Mouse (Mus musculus): ENCODE measurements at regions not wholly inside any gene's neighbourhood (a gene's known extent, or its start where the extent isn't known, plus 50 kb on each side); places are given as distances from the start of the nearest gene placed in this dataset.
A peak's percentile ranks its signal among the peaks of the same experiment; 100 is the strongest.

DNA sequence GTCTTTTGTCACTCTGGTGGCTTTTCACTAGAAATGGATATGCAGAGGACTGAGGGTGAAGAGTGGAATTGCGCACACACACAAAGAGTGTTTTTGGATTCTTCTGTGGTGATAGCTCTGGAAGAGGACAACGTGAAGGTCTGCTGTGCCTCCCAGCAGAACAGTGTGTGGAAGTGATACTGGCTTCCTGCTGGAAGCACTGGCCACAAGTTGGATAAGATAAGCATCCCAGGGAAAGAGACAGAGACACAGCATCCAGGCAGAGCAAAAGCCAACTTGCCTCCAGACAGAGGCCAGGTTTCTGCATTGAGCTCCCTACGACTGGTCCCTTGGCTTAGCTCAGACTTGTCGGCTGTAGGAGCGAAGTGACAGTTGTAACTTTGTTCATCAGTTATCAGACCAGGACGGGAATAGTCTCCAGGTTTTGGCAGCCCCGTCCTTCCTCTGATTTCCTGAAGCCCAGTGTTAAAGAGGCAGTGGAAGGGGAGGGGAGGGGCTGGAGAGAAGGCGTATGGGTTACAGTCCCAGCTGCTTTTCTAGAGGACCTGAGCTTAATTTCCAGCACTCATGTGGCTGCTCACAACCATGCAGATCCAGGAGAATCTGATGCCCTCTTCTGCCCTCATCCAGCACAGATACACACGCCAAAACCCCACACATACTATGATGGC lies 89.2 kb downstream of the Tmem170b start:
- DNase-seq: no peak

- no peak for DNase-seq
Measured at GRCm38 (mm10) chr13:41696767-41697445, 91.2 kb downstream of the Tmem170b start.

- DNase-seq: no peak
Measured at GRCm38 (mm10) chr13:41701345-41701744, 95.6 kb downstream of the Tmem170b start.

GRCm38 (mm10) chr13:41701829-41702231 lies 96.1 kb downstream of the Tmem170b start:
- no peak for DNase-seq

DNA sequence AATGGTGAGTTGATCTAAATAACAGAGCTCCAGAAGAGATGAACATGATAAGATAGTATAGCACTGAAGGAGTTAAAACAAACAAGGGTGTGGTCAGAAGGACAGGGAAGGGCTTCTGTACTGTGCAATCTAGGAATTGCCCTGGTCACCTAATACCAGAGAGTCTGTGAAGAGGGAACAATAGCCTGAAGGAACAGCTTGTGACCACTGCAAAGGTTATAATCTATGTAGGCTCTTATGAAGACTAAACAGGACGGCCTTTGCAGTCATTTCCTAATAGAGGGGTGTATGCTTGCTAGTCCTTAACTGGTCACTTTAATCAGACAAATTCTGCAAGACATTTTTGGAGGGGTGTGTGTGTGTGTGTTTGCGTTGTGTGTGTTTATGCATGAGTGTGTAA lies 97.5 kb downstream of the Tmem170b start:
- no peak for DNase-seq

- no peak for DNase-seq
Measured at GRCm38 (mm10) chr13:41703618-41704017, 97.9 kb downstream of the Tmem170b start.

DNA sequence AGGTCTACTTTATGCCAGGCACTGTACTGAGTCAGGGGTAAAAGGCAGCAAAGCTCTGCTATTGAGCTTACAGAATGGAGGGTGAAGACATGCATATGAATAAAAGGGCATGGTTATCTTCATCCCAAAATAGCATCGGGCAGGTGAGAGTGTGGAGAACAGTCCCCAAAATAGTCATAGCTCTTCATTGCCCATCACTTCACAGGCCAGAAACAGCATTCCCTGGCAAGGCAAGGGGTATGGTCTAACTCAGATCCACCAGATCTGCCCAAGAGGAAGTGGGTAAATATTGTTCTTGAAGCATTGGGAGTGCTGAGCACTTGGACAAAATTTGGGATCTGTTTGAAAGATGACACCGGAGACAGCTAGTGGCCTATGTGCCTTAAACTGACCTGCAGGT lies 99.1 kb downstream of the Tmem170b start:
- DNase-seq: no peak

DNA sequence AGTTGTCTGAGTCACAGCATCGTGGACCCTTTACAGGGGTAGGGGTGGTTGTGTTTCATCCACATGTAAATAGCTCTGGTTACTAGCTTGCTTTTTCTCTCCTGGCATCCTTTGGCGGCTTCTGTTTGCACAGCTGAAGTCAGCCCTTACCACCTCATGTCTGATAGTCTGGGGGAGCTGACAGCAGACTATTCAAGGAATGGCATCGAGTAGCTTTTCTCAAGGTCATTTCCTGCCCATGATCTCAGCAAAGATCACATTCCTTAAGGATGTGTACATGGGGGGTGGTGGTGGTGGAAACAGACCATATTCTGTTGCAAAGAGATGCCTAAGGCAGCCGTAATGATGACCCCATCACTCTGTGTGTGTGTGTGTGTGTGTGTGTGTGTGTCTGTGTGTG lies 99.9 kb downstream of the Tmem170b start:
- DNase-seq: no peak

DNA sequence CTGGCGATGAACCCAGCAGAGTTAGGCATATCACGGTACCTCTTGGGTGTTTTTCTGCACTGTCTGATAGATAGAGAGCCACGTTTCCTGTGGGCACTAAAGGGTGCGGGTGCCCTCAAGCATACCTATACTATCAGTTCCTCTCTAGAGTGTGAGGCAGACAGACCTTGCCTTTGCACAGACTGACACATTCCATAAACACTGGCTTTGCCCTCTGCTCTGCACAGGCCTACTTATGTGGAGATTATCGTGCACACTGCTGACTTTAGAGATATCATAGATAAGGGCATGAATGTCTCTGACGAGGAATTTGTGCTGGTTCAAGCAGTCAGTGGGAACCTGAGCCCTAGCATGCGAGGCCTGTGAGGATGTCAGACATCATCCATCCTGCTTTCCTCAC lies 102.1 kb downstream of the Tmem170b start:
- DNase-seq: no peak

DNA sequence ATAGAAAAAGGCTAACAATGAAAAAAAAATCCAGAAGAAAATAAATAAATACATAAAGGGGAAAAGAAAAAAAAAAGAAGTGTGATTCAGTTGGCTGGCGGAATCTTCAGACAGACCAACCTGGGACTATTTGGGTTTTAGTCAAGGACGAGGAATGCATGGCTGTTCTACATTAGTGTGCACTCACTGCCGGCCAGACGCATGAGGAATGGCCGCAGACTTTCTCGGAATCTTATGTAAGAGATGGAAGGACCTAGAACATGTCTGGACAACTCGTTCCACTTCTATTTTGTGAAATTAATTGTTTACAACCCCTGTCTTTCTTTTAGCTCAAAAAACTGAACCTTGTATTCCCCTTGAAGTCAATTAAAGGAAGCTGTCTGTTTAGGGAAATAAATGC lies 103.4 kb downstream of the Tmem170b start:
- DNase-seq: no peak

DNA sequence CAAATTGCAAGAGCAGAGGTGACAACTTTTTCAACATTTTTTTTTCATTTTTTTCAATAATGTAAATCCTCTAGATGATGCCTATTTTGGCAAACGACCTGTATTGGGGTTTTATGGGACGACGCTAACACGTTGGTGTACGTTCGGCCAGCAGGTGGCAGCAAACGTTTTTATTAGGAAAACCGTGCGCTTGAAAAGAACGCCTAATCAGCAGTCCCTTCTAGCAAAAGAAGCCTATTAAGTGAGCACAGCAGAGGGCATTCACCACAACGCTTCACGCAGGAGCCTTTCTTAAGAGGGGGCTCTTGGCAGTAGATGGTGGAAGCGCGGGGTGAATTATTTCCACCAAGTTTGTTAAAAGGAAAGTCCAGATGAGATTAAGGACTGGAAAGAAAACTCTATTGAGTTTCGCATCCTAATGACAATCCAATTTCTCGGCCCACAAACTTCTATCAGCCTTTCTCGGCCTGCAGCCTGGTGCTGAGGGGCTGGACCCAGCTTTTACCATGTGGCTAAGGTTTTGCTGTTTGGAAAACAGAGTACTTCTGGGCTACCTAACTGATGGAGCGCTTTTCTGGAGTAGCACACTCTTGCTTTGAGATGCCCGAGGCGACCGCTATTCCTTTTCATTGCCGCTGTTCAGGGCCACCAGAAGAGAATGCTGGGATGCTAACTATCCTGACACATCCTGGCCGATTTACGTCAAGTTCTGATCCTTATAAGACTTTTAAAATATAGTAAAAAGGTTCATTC lies 103.9 kb downstream of the Tmem170b start:
- peak; percentile 74 for DNase-seq

GRCm38 (mm10) chr13:41712616-41713015 lies 106.9 kb downstream of the Tmem170b start:
- DNase-seq: no peak

All from liver (tissue).